Mouse (Mus musculus) hindbrain, embryonic 10.5 days (tissue): ENCODE data around the gene S100a3. TPM values are rescaled to one million over a fixed set of nuclear protein-coding genes. Genes with fewer than 3 reads are reported as not detected.

Source experiments
- polyA plus RNA-seq: library from polyadenylated mRNA; unstranded; fragments of >200 nt; fragmentation: Nextera tagmentation; extraction: Ambion mirVana; gene quantifications from 2 replicates; pipeline ENCODE4 v1.2.1, GENCODE M21; 2016

Gene S100a3
- polyA plus RNA-seq, 1 experiment from 2014 or later, result 0.24 TPM

Other genes with a start within 250 kb of the S100a3 start
- gene Slc27a3, start 170.6 kb upstream of the S100a3 start, polyA plus RNA-seq, result 28.5 and 29.1 TPM in 2 replicates
- 37.6 and 39.7 TPM in 2 replicates for gene Ints3, start 127.0 kb upstream of the S100a3 start, polyA plus RNA-seq
- gene Npr1, start 94.7 kb upstream of the S100a3 start, polyA plus RNA-seq, result 3.0 TPM in 2 replicates
- 315 and 340 TPM in 2 replicates for gene Ilf2, start 84.5 kb upstream of the S100a3 start, polyA plus RNA-seq
- 60.9 and 69.1 TPM in 2 replicates for gene Snapin, start 69.5 kb upstream of the S100a3 start, polyA plus RNA-seq
- gene Chtop, start 51.1 kb upstream of the S100a3 start, polyA plus RNA-seq, result 174 and 182 TPM in 2 replicates
- gene S100a1, start 46.2 kb upstream of the S100a3 start, polyA plus RNA-seq, result 7.5 and 7.7 TPM in 2 replicates
- gene S100a13, start 46.1 kb upstream of the S100a3 start, polyA plus RNA-seq, result 11.7 and 13.1 TPM in 2 replicates
- gene S100a14, start 33.7 kb upstream of the S100a3 start, polyA plus RNA-seq, result not detected in 2 replicates
- 46.6 and 47.9 TPM in 2 replicates for gene S100a16, start 23.3 kb upstream of the S100a3 start, polyA plus RNA-seq
- not detected in 2 replicates for gene S100a2, start 29.7 kb downstream of the S100a3 start, polyA plus RNA-seq
- gene Gm42674, start 41.3 kb downstream of the S100a3 start, polyA plus RNA-seq, result not detected in 2 replicates
- gene S100a4, start 43.2 kb downstream of the S100a3 start, polyA plus RNA-seq, result not detected in 2 replicates
- not detected in 2 replicates for gene S100a5, start 47.9 kb downstream of the S100a3 start, polyA plus RNA-seq
- gene S100a6, start 52.3 kb downstream of the S100a3 start, polyA plus RNA-seq, result 14.4 and 18.3 TPM in 2 replicates
- gene S100a7a, start 93.4 kb downstream of the S100a3 start, polyA plus RNA-seq, result not detected in 2 replicates
- not detected in 2 replicates for gene S100a8, start 108.4 kb downstream of the S100a3 start, polyA plus RNA-seq
- gene S100a9, start 135.1 kb downstream of the S100a3 start, polyA plus RNA-seq, result not detected in 2 replicates
- gene Pglyrp4, start 166.3 kb downstream of the S100a3 start, polyA plus RNA-seq, result not detected in 2 replicates
- not detected in 2 replicates for gene Gm5849, start 217.3 kb downstream of the S100a3 start, polyA plus RNA-seq